Mouse (Mus musculus): ENCODE measurements at regions not wholly inside any gene's neighbourhood (a gene's known extent, or its start where the extent isn't known, plus 50 kb on each side); places are given as distances from the start of the nearest gene placed in this dataset.

GRCm38 (mm10) chr6:31046197-31046596 is 87.3 kb upstream of the Klf14 start:
- 44% methylated on average over 3 of the region's 3 CpGs for WGBS
- no peaks in the 10 kb centered on the region for H3K27me3 ChIP-seq (replicated peaks; ENCODE audit: control insufficient read depth, insufficient read depth, low read length)
- no peaks in the 10 kb centered on the region for H3K36me3 ChIP-seq (ENCODE audit: control insufficient read depth, insufficient read depth, low read length)
- H3K4me1 ChIP-seq (ENCODE audit: control insufficient read depth, insufficient read depth, low read length): no peaks in the 10 kb centered on the region
- H3K4me3 ChIP-seq (ENCODE audit: insufficient read depth, low read depth, low read length): no peak overlapping the region
- DNase-seq: no peak
- TF ChIP-seq CTCF (conservative IDR thresholded peaks at IDR 0.05; ENCODE audit: insufficient read depth, insufficient read length, low read depth, low read length) (no peak), POLR2A (IDR thresholded peaks at IDR 0.05; ENCODE audit: low read depth, low read length) (no peak)
- H3K27ac ChIP-seq (ENCODE audit: insufficient read depth, low read depth, low read length): no peak overlapping the region

GRCm38 (mm10) chr6:31048920-31049576 is 90.2 kb upstream of the Klf14 start:
- no peaks in the 10 kb centered on the region for H3K4me1 ChIP-seq (ENCODE audit: control insufficient read depth, insufficient read depth, low read length)
- WGBS: 53% methylated on average over 11 of the region's 11 CpGs
- H3K36me3 ChIP-seq (ENCODE audit: control insufficient read depth, insufficient read depth, low read length): no peaks in the 10 kb centered on the region
- no peak overlapping the region for H3K27ac ChIP-seq (ENCODE audit: insufficient read depth, low read depth, low read length)
- H3K27me3 ChIP-seq (replicated peaks; ENCODE audit: control insufficient read depth, insufficient read depth, low read length): no peaks in the 10 kb centered on the region
- no peak overlapping the region for H3K4me3 ChIP-seq (ENCODE audit: insufficient read depth, low read depth, low read length)
- no peak for TF ChIP-seq CTCF (conservative IDR thresholded peaks at IDR 0.05; ENCODE audit: insufficient read depth, insufficient read length, low read depth, low read length)
- TF ChIP-seq POLR2A (IDR thresholded peaks at IDR 0.05; ENCODE audit: low read depth, low read length): no peak
- DNase-seq: no peak

GRCm38 (mm10) chr6:31050831-31051230 is 92.0 kb upstream of the Klf14 start:
- H3K4me3 ChIP-seq (ENCODE audit: insufficient read depth, low read depth, low read length): no peak overlapping the region
- H3K4me1 ChIP-seq (ENCODE audit: control insufficient read depth, insufficient read depth, low read length): no peaks in the 10 kb centered on the region
- 63% methylated on average over 5 of the region's 5 CpGs for WGBS
- H3K36me3 ChIP-seq (ENCODE audit: control insufficient read depth, insufficient read depth, low read length): no peaks in the 10 kb centered on the region
- no peak for DNase-seq
- TF ChIP-seq POLR2A (IDR thresholded peaks at IDR 0.05; ENCODE audit: low read depth, low read length) (no peak), CTCF (conservative IDR thresholded peaks at IDR 0.05; ENCODE audit: insufficient read depth, insufficient read length, low read depth, low read length) (no peak)
- no peaks in the 10 kb centered on the region for H3K27me3 ChIP-seq (replicated peaks; ENCODE audit: control insufficient read depth, insufficient read depth, low read length)
- H3K27ac ChIP-seq (ENCODE audit: insufficient read depth, low read depth, low read length): no peak overlapping the region

GRCm38 (mm10) chr6:31051771-31052170 is 92.9 kb upstream of the Klf14 start:
- Histone ChIP-seq H3K27ac (ENCODE audit: insufficient read depth, low read depth, low read length) (no peak overlapping the region), H3K4me1 (ENCODE audit: control insufficient read depth, insufficient read depth, low read length) (no peaks in the 10 kb centered on the region), H3K4me3 (ENCODE audit: insufficient read depth, low read depth, low read length) (no peak overlapping the region), H3K27me3 (replicated peaks; ENCODE audit: control insufficient read depth, insufficient read depth, low read length) (no peaks in the 10 kb centered on the region), H3K36me3 (ENCODE audit: control insufficient read depth, insufficient read depth, low read length) (no peaks in the 10 kb centered on the region; the same call in 1 of the 2 replicates)
- WGBS: 55% methylated on average over 6 of the region's 6 CpGs
- no peak for DNase-seq
- TF ChIP-seq CTCF (conservative IDR thresholded peaks at IDR 0.05; ENCODE audit: insufficient read depth, insufficient read length, low read depth, low read length) (no peak), POLR2A (IDR thresholded peaks at IDR 0.05; ENCODE audit: low read depth, low read length) (no peak)

- H3K4me3 ChIP-seq (ENCODE audit: insufficient read depth, low read depth, low read length): no peak overlapping the region
- WGBS: 9% methylated on average over 8 of the region's 8 CpGs
- no peaks in the 10 kb centered on the region for H3K27me3 ChIP-seq (replicated peaks; ENCODE audit: control insufficient read depth, insufficient read depth, low read length)
- DNase-seq: no peak
- no peaks in the 10 kb centered on the region; the same call in 1 of the 2 replicates for H3K36me3 ChIP-seq (ENCODE audit: control insufficient read depth, insufficient read depth, low read length)
- no peak overlapping the region for H3K27ac ChIP-seq (ENCODE audit: insufficient read depth, low read depth, low read length)
- H3K4me1 ChIP-seq (ENCODE audit: control insufficient read depth, insufficient read depth, low read length): no peaks in the 10 kb centered on the region
- TF ChIP-seq CTCF (conservative IDR thresholded peaks at IDR 0.05; ENCODE audit: insufficient read depth, insufficient read length, low read depth, low read length) (no peak), POLR2A (IDR thresholded peaks at IDR 0.05; ENCODE audit: low read depth, low read length) (no peak)
Measured at GRCm38 (mm10) chr6:31053003-31053402, 94.1 kb upstream of the Klf14 start.

- peaks cover 4% of the 10 kb centered on the region for H3K36me3 ChIP-seq (ENCODE audit: control insufficient read depth, insufficient read depth, low read length)
- H3K4me3 ChIP-seq (ENCODE audit: insufficient read depth, low read depth, low read length): no peak overlapping the region
- DNase-seq: no peak
- H3K27me3 ChIP-seq (replicated peaks; ENCODE audit: control insufficient read depth, insufficient read depth, low read length): no peaks in the 10 kb centered on the region
- no peaks in the 10 kb centered on the region for H3K4me1 ChIP-seq (ENCODE audit: control insufficient read depth, insufficient read depth, low read length)
- no peak overlapping the region for H3K27ac ChIP-seq (ENCODE audit: insufficient read depth, low read depth, low read length)
- WGBS: 75% methylated on average over 12 of the region's 12 CpGs
- no peak for TF ChIP-seq CTCF (conservative IDR thresholded peaks at IDR 0.05; ENCODE audit: insufficient read depth, insufficient read length, low read depth, low read length)
- no peak for TF ChIP-seq POLR2A (IDR thresholded peaks at IDR 0.05; ENCODE audit: low read depth, low read length)
Measured at GRCm38 (mm10) chr6:31056786-31057566, 98.1 kb upstream of the Klf14 start.

GRCm38 (mm10) chr6:31058299-31058698 is 99.4 kb upstream of the Klf14 start:
- Histone ChIP-seq H3K4me3 (ENCODE audit: insufficient read depth, low read depth, low read length) (no peak overlapping the region), H3K4me1 (ENCODE audit: control insufficient read depth, insufficient read depth, low read length) (no peaks in the 10 kb centered on the region), H3K27ac (ENCODE audit: insufficient read depth, low read depth, low read length) (no peak overlapping the region), H3K27me3 (replicated peaks; ENCODE audit: control insufficient read depth, insufficient read depth, low read length) (no peaks in the 10 kb centered on the region), H3K36me3 (ENCODE audit: control insufficient read depth, insufficient read depth, low read length) (peaks cover 8% of the 10 kb centered on the region)
- no peak for DNase-seq
- TF ChIP-seq CTCF (conservative IDR thresholded peaks at IDR 0.05; ENCODE audit: insufficient read depth, insufficient read length, low read depth, low read length) (no peak), POLR2A (IDR thresholded peaks at IDR 0.05; ENCODE audit: low read depth, low read length) (no peak)
- WGBS: 90% methylated on average over 1 of the region's 1 CpGs

Measured in kidney, adult 2 months (tissue).